Mouse (Mus musculus) hindlimb bud, embryonic 11.5 days (tissue): ENCODE data around the gene Elmo3.

Experiments
- DNase-seq: peaks from one replicate; pipeline ENCODE4 v3.0.0-alpha.2; 2012; ENCODE audit warnings: low read depth, low spot score; ENCODE audit errors: extremely low spot score

Elmo3 gene

DNA sequence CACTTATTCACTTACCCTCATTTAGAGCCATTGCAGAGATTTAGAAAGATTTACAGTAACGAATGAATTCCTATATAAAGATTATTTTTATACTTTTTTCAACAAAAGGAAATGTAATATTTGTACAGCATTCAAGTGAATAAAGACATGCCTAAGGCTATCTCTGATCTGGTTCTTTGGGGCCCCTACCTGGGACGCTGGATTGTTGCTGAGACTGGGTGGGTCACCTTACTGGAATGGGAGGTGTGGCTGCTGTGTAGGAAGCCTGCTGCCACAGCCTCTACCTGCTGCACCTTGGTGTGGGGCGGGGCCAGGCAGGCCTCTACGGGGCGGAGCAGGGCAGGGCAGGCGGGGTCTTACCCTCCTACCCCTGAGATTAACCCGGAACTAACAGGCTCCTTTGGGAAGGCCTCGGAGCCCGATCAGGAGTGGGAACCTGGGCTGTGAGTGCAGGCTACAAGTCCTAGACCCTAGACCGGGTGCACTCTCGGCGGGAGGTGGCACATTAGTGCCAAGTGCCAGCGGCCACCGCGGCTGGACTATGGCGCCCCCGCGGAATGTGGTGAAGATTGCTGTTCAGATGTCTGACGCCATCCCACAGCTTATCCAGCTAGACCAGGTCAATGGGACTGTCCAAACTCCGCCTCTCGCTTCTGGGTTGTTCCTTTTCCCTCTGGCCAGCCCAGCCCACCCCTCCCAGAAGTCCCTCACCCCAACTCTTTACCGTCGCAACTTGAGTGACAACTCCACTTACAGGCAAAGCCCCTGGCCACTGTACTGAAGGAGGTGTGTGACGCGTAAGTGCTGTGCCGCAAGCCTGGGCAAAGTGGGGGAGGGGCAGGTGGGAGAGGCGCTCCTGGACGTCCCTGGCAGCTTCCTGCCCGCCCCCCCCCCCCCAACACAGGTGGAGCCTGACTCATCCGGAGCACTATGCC is at the start of gene Elmo3:
TSS of gene Elmo3 (plus strand) at position 391 of the 935 bp plus-strand sequence.
- DNase-seq = no peak

GRCm38 (mm10) chr8:105257318-105258114 is 47.9 kb upstream of the Elmo3 start:
- no peak for DNase-seq

GRCm38 (mm10) chr8:105258911-105259720 is 46.3 kb upstream of the Elmo3 start:
- no peak for DNase-seq

DNA sequence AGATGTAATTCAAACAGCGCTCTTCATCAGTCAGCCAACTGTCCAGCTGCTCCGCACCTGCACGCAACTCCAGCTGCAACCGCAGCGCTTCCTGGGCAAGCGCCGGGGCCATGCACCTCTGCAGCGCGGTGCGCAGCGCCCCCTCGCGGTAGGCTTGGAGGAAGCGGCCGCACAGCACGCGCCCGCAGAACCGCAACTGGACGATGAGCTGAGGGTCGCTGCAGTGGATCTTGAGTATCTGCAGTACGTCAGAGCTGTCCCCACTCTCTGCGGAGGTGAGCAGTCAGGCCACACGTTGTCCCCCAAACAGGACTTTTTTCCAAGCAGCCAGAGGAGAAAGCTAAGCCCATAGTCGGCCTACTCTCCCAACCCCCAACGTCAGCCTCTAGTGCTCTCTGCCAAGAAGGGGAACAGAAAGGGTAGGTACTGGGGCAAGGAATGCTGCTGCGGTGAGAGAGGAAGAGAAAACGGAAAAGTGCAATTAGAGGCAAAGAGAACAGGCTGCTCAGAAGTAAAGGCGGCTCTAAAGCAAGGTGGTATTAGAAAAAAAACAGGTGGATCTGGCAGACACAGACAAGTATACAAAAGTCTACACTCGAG is 45.6 kb upstream of the Elmo3 start:
- DNase-seq = no peak

GRCm38 (mm10) chr8:105260371-105261099 is 44.9 kb upstream of the Elmo3 start:
- DNase-seq = no peak

DNA sequence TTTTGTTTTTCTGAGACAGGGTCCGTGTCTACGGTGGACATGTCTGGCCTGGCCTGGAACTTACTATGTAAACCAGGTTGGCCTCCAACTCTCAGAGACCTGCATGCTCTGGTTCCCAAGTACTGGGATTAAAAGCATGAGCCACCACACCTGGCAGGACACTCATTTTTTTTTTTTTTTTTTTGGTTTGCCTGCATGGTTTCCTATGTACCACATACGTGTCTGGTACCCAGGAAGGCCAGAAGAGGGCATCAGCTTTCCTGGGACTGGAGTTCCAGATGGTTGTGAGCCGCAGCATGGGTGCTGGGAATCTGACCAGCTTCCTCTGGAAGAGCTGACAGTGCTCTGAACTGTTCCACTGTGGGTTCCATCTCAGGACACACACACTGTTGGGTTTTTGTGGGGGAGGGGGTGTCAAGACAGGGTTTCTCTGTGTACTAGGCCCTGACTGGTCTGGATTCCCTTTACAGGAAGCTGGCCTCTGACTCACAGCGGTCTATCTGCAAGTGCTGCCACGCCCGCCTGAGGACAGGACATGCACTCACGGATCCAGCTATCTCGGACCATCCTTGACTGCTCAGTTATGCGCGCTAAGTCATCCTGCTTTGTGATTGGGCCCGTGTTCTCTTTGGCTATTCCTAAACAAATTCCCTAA is 43.9 kb upstream of the Elmo3 start:
- DNase-seq = no peak

GRCm38 (mm10) chr8:105263244-105263912 is 42.0 kb upstream of the Elmo3 start:
- no peak for DNase-seq

- DNase-seq = no peak
Measured at GRCm38 (mm10) chr8:105264024-105264982, 41.1 kb upstream of the Elmo3 start, which contains the start of the genes Tradd and Fbxl8. Tradd (minus strand) TSS chr8:105264609. Fbxl8 (plus strand) TSS chr8:105264648.

DNA sequence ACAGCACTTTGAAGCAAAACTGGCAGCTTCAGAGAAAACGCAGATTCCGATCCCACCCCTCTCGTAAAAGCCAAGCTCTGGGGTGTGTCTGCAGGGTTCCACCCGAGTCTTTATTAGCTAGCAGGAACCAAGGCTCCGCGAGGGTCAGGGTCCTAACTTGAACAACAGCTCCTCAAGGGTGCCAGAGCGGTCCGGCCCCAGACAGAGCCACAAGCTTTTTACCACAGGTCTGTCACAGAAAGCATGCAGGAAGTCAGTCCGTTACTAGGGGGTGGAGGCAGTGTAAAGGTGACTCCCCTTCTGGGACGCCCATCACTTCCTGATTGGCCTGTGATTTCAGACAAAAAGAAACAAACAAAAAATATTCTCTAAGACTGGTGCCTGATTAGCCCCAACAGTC is 40.3 kb upstream of the Elmo3 start:
- DNase-seq = no peak

GRCm38 (mm10) chr8:105266775-105267174 is 38.6 kb upstream of the Elmo3 start:
- no peak for DNase-seq

- DNase-seq = no peak
Measured at GRCm38 (mm10) chr8:105268342-105269074, 36.9 kb upstream of the Elmo3 start.

DNA sequence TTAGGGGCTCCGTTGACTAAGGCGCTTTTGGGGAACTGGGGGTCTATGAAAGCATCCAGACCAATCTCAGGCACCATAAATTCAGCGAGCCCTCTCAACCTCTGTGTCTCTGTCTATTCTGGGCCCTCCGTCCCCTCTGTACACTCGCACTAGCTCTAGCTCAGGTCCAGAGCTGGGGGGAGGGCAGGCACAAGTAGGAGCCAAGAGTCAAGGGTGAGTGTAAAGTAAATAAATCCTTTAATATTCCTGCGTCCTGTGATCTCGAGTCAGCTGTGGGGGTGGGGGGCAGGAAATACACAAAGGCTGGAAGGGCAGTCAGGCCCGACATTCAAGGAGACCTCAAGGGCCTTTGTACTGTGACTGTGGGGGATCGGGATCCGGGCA is 36.3 kb upstream of the Elmo3 start:
- DNase-seq = no peak

DNA sequence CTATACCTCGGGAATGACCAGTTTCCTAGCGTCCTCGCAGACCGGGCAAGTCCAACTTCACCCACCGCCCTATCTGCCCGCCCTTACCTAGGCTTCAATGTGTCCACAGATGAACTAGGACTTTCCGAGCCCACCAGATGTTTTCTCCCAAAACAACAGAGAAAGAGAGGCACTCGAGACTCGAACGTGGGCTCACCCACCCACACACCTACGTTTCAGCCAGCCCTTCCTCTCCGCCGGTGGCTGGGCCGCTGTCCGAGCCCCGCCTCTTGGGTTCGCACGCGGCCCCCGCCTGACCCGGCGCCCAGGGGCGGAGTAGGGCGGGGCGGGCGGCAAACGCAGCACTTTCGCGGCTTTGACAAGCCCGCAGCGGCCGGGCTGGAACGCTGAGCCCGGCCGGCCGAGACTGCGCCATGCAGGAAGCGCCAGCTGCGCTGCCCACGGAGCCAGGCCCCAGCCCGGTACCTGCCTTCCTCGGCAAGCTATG is 35.9 kb upstream of the Elmo3 start, which contains the start of gene Hsf4:
TSS of gene Hsf4 (plus strand) at position 341 of the 487 bp plus-strand sequence.
- no peak for DNase-seq

- DNase-seq = no peak
Measured at GRCm38 (mm10) chr8:105270101-105270915, 35.1 kb upstream of the Elmo3 start.

- no peak for DNase-seq
Measured at GRCm38 (mm10) chr8:105270916-105271186, 34.5 kb upstream of the Elmo3 start.

GRCm38 (mm10) chr8:105275387-105275786 is 30.0 kb upstream of the Elmo3 start:
- DNase-seq = no peak
